Mouse (Mus musculus) limb, embryonic 12.5 days (tissue): ENCODE measurements around the gene Rps18. TPM values are rescaled to one million over a fixed set of nuclear protein-coding genes. Genes with fewer than 3 reads are reported as not detected.

ENCODE experiments used
- ATAC-seq: fragments of 200-750 bp; cut with Nextera tagmentation; 2 replicates; pipeline ENCODE4 v1.8.0; 2017; ENCODE audit warnings: low read depth, moderate TSS enrichment; ENCODE audit not compliant: insufficient number of reproducible peaks, insufficient read depth, low FRiP score, low TSS enrichment
- H3K27ac ChIP-seq: fragments of 300-500 bp; sonication (generic); 2 replicates; pipeline ENCODE4 v1.5.1; 2016; ENCODE audit warnings: mild to moderate bottlenecking, moderate library complexity
- H3K27me3 ChIP-seq: fragments of 300-500 bp; sonication (generic); 2 replicates; pipeline ENCODE4 v1.6.1; 2016; ENCODE audit warnings: mild to moderate bottlenecking, moderate library complexity
- H3K36me3 ChIP-seq: fragments of 300-500 bp; sonication (generic); 2 replicates; pipeline ENCODE4 v1.6.1; 2016; ENCODE audit warnings: mild to moderate bottlenecking, moderate library complexity
- H3K4me1 ChIP-seq: fragments of 300-500 bp; sonication (generic); replicated peaks from 2 replicates; pipeline ENCODE4 v1.6.1; 2016
- H3K4me2 ChIP-seq: fragments of 300-500 bp; sonication (generic); 2 replicates; pipeline ENCODE4 v1.6.1; 2016; ENCODE audit warnings: mild to moderate bottlenecking, moderate library complexity
- H3K4me3 ChIP-seq: fragments of 300-500 bp; sonication (generic); replicated peaks from 2 replicates; pipeline ENCODE4 v1.5.1; 2016; ENCODE audit warnings: mild to moderate bottlenecking
- H3K9ac ChIP-seq: fragments of 300-500 bp; sonication (generic); replicated peaks from 2 replicates; pipeline ENCODE4 v1.6.1; 2016; ENCODE audit warnings: mild to moderate bottlenecking, moderate library complexity
- H3K9me3 ChIP-seq: fragments of 300-500 bp; sonication (generic); 2 replicates; pipeline ENCODE4 v1.6.1; 2016; ENCODE audit warnings: mild to moderate bottlenecking, moderate library complexity
- WGBS: fragments of 180-500 bp; shearing (Covaris S2); methylation state at CpG from one replicate; pipeline ENCODE4 v1.1.7; 2016; 5-methylcytosine and 5-hydroxymethylcytosine counted together
- polyA plus RNA-seq: library from polyadenylated mRNA; unstranded; fragments of >200 nt; fragmentation: Nextera tagmentation; extraction: Ambion mirVana; gene quantifications from 2 replicates; pipeline ENCODE4 v1.2.1, GENCODE M21; 2016

The Rps18 gene
- polyA plus RNA-seq, 1 experiment from 2014 or later = 1,388 TPM

DNA sequence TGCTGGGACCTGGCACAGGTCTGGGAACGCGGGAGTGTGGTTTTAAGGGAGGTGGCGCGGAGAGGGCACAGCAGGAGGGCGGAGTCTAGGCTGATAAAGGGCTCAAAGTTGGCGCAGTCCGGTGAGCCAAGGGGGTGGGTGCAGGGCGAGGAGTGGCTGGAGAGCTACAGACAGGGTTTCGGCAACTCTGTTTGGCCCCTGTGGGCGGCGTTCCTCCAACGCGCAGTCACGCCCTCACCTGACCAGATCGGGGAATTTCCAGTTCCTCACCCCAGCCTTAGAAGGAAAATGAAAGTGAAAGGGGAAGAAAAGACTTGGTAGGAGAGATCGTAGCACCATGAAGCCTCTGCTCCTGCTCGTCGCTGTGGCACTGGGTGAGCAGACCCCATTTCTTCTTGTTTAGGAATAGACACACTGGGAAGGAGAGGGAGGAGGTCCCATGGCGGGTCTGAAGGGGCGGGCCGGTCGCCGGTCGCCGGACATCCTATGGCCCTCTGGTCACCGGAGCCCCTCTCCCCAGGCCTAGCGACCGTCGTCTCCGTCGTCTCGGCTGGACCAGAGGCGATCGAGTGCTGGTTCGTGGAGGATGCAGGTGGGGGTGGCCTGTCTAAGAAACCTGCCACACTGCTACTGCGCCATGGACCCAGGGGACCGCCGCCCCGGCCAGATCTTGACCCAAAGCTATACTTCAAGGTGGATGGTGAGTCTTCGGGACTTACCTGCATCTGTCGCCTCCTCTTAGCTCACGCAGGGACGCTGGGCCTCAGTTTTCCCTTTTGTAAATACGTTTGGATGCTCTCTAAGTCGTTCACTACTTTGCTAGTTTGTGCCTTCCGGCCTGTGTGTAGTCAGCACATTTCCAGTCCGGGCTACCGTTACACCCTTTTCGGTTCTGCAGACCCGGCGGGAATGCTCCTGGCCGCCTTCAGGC, 36.2 kb downstream of the Rps18 start:
- WGBS = under 1% methylated on average over 51 of the region's 52 CpGs
- Histone ChIP-seq H3K4me2 (peak overlapping the region; percentile 98), H3K9me3 (no peaks in the 10 kb centered on the region), H3K27ac (peak overlapping the region; percentile 76), H3K9ac (peak overlapping the region; percentile 77), H3K36me3 (peaks cover 22% of the 10 kb centered on the region), H3K27me3 (no peaks in the 10 kb centered on the region), H3K4me3 (peak overlapping the region; percentile 63), H3K4me1 (peaks cover 37% of the 10 kb centered on the region)
- no peak for ATAC-seq

DNA sequence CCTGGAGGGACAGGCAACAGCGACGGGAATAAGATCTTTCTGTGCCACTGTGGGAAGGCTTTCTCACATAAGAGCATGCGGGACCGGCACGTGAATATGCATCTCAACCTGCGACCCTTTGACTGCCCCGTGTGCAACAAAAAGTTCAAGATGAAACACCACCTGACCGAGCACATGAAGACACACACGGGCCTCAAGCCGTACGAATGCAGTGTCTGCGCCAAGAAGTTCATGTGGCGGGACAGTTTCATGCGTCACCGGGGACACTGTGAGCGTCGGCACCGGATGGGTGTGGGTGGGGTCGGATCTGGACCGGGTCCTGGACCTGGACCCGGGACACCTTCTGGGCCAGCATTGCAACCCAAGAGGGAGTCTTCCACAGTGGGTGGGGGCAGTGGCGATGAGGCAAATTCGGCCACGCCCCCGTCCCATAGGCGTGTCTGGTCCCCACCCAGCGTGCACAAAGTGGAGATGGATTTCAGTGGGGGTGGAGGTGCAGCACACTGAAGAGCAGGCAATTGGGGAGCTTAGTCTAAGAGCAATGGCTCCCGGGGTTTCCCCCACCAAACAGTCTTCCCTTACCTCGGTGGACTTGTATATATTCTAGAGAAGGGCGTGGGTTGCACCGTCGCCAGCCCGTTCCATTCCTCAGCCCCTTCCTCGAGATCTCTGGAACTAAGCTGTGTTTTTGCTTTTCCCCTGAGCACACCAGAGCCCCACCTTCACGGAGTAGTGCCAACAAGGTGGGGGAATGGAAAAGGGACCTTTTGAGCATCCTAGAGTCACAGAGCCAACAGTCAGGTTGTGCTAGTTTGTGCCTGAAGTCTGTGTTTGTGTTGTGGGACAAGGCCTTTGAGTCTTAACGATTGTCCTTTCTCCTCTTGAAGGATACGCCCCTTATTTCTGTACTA, 37.3 kb downstream of the Rps18 start:
- Histone ChIP-seq H3K27ac (peak overlapping the region; percentile 76; the same call in 1 of the 2 replicates), H3K4me1 (peaks cover 42% of the 10 kb centered on the region), H3K36me3 (peaks cover 32% of the 10 kb centered on the region), H3K27me3 (no peaks in the 10 kb centered on the region), H3K4me3 (peak overlapping the region; percentile 63), H3K9me3 (no peaks in the 10 kb centered on the region), H3K4me2 (peak overlapping the region; percentile 98), H3K9ac (no peak overlapping the region)
- ATAC-seq = no peak
- WGBS = 62% methylated on average over 37 of the region's 37 CpGs

DNA sequence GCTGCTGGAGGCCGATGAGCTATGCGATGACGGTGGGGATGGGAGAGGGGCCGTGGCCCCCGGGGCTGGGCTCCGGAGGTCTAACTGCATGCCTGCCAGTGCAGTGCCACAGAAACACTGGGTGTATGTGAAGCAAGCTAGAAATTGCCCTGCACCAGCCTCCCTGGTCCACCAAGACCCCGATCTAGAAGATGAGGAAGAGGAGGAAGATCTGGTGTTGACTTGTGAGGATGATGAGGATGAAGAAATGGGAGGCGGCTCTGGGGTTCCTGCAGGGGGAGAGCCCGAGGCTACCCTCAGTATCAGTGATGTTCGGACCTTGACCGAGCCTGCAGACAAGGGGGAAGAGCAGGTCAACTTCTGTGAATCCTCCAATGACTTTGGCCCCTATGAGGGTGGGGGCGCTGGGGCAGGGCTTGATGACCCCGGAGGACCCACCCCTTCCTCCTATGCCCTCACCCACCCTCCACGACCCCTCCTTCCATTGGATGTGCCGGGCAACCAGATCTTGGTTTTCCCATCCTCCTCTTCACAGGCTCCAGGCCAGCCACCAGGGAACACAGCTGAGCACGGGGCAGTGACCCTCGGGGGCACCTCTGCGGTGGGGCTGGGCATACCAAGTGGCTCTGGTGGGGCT, 38.0 kb downstream of the Rps18 start:
- peak overlapping the region; percentile 98 for H3K4me2 ChIP-seq
- WGBS = 83% methylated on average over 18 of the region's 18 CpGs
- H3K9ac ChIP-seq = no peak overlapping the region; the same call in 1 of the 2 replicates
- H3K4me1 ChIP-seq = peaks cover 42% of the 10 kb centered on the region
- peak overlapping the region; percentile 63; the same call in 1 of the 2 replicates for H3K4me3 ChIP-seq
- H3K27me3 ChIP-seq = no peaks in the 10 kb centered on the region
- H3K27ac ChIP-seq = no peak overlapping the region
- no peak for ATAC-seq
- no peaks in the 10 kb centered on the region for H3K9me3 ChIP-seq
- H3K36me3 ChIP-seq = peaks cover 39% of the 10 kb centered on the region

DNA sequence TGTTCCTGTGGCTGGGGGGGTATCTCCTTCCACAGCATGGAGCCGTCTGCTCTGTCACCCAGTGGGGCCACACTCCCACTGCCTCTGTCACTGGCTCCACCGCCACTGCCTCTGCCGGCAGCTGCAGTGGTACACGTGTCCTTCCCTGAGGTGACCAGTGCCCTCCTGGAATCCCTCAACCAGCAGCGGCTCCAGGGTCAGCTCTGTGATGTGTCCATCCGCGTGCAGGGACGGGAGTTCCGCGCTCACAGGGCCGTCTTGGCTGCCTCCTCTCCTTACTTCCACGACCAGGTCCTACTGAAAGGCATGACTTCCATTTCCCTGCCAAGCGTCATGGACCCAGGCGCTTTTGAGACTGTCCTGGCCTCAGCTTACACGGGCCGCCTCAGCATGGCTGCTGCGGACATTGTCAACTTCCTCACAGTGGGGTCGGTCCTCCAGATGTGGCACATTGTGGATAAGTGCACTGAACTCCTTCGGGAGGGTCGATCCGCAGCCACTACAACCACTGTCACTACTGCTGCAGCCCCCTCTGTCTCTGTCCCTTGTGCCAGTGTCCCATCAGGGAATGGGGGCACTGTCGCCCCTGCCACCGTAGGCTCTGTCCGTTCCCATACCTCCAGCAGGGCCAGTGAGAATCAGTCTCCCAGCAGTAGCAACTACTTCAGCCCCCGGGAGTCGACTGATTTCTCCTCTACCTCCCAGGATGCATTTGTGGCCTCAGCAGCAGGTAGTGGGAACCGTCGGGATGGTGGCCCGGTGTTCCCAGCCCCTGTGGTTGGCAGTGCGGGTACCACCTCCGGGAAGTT, 38.8 kb downstream of the Rps18 start:
- Histone ChIP-seq H3K9me3 (no peaks in the 10 kb centered on the region), H3K4me3 (peak overlapping the region; percentile 53), H3K4me1 (peaks cover 42% of the 10 kb centered on the region), H3K9ac (no peak overlapping the region; the same call in 1 of the 2 replicates), H3K36me3 (peaks cover 46% of the 10 kb centered on the region), H3K27ac (no peak overlapping the region), H3K4me2 (peak overlapping the region; percentile 98), H3K27me3 (no peaks in the 10 kb centered on the region)
- WGBS = 77% methylated on average over 31 of the region's 31 CpGs
- no peak for ATAC-seq

DNA sequence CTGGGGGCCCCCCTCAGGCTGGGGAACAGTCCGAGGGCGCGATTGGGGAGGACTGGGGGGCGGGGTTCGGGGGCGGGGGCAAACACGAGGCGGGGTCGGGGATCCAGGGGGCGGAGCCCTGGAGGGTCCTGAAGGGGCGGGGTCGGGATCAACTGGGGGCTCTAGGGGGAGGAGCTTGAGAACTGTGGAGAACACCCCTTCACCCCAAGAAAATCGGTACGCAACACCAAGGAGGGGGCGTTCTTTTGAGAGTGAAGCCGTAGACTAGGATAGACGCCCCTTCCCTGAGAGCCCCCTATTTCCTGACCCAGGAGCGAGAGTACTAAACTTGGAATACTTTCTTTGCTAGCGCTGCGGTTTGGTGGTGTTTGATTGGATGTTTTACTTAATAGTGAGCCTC, 39.5 kb downstream of the Rps18 start:
- Histone ChIP-seq H3K4me2 (peak overlapping the region; percentile 98), H3K4me3 (peak overlapping the region; percentile 53), H3K9me3 (no peaks in the 10 kb centered on the region), H3K4me1 (peaks cover 46% of the 10 kb centered on the region), H3K27me3 (no peaks in the 10 kb centered on the region), H3K9ac (peak overlapping the region; percentile 61), H3K36me3 (peaks cover 54% of the 10 kb centered on the region), H3K27ac (peak overlapping the region; percentile 86)
- ATAC-seq = peak; percentile 4; the same call in 1 of the 2 replicates
- WGBS = 1% methylated on average over 19 of the region's 20 CpGs

DNA sequence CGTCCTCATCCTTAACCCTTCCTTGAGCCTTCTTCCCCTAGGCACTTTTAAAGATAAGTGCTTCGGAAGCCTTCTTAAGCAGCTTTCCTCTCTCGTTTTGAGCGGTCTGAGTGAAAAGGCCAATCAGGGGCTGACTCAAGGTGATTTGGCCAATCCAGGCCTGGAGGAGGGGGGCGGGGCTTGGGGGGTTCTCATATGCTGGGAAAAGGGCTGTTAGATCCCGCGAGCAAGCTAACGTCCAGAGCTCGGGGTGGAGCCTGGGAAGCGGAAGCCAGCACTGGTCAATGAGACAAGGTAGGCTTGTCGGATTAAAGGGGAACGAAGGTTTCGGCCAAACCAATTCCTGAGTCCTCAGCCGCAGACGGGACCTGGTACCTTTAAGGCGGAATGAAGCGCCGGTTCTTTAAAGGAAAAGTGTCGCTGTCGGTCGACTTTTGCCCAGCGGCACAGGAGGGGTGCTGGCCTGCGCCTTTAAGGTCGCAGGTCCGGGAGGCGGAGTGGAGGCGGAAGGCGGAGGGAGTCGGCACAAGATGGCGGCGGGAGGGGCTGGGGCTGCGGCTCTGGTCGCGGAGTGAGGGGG, 40.0 kb downstream of the Rps18 start, which contains the start of the genes Tapbp and Zbtb22:
Gene Tapbp (plus strand): TSS at position 229 of the 580 bp plus-strand sequence.
Gene Zbtb22 (plus strand): TSS at position 234 of the 580 bp plus-strand sequence.
- Histone ChIP-seq H3K4me1 (peaks cover 50% of the 10 kb centered on the region), H3K27me3 (no peaks in the 10 kb centered on the region), H3K9me3 (no peaks in the 10 kb centered on the region), H3K4me3 (peak within 1 kb of the TSS; percentile 53), H3K27ac (peak within 1 kb of the TSS; percentile 86), H3K4me2 (peak within 1 kb of the TSS; percentile 98), H3K36me3 (peaks cover 59% of the 10 kb centered on the region), H3K9ac (peak within 1 kb of the TSS; percentile 61)
- peak; percentile 90 for ATAC-seq
- under 1% methylated on average over 34 of the region's 34 CpGs for WGBS

DNA sequence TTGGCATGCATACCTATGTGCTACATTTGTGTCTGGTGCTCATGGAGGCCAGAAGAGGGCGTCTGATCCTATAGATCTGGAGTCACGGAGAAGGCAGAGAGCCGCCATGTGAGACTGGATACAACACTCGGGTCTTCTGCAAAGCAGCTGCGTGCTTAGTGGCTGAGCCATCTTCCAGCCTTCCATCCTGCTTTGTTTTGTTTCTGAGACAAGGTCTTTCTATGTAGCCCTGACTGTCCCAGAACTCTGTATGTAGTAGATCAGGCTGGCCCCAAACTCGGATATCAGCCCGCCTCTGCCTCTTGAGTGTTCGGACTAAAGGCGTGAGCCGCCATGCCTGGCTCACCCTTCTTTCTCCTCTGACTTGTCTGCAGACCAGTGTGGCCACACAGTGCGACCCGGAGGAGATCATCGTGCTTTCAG, 40.8 kb downstream of the Rps18 start:
- H3K36me3 ChIP-seq = peaks cover 63% of the 10 kb centered on the region
- H3K27me3 ChIP-seq = no peaks in the 10 kb centered on the region
- peak overlapping the region; percentile 53 for H3K4me3 ChIP-seq
- H3K9ac ChIP-seq = no peak overlapping the region; the same call in 1 of the 2 replicates
- peak overlapping the region; percentile 98 for H3K4me2 ChIP-seq
- ATAC-seq = no peak
- no peak overlapping the region for H3K27ac ChIP-seq
- no peaks in the 10 kb centered on the region for H3K9me3 ChIP-seq
- H3K4me1 ChIP-seq = peaks cover 55% of the 10 kb centered on the region
- WGBS = 78% methylated on average over 13 of the region's 13 CpGs

DNA sequence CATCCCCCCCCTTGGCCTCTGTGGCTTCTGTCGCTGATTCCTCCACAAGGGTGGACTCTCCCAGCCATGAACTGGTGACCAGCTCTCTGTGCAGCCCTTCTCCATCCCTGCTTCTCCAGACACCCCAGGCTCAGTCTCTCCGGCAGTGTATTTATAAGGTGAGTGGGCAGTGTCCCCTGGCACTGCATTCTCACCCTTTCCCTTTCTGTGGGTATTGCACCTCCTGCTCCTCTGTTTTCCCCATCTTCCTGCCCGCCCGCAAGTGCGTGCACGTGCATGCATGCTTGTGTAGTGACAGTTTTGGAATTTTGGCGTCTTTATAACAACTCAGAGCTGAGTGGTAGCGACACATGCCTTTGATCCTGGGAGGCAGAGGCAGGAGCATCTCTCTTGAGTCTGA, 41.9 kb downstream of the Rps18 start:
- no peak overlapping the region for H3K9ac ChIP-seq
- no peak overlapping the region for H3K4me3 ChIP-seq
- no peak for ATAC-seq
- H3K4me2 ChIP-seq = no peak overlapping the region
- H3K27ac ChIP-seq = no peak overlapping the region
- H3K27me3 ChIP-seq = no peaks in the 10 kb centered on the region
- peaks cover 46% of the 10 kb centered on the region for H3K4me1 ChIP-seq
- 94% methylated on average over 8 of the region's 8 CpGs for WGBS
- H3K36me3 ChIP-seq = peaks cover 63% of the 10 kb centered on the region
- H3K9me3 ChIP-seq = no peaks in the 10 kb centered on the region

DNA sequence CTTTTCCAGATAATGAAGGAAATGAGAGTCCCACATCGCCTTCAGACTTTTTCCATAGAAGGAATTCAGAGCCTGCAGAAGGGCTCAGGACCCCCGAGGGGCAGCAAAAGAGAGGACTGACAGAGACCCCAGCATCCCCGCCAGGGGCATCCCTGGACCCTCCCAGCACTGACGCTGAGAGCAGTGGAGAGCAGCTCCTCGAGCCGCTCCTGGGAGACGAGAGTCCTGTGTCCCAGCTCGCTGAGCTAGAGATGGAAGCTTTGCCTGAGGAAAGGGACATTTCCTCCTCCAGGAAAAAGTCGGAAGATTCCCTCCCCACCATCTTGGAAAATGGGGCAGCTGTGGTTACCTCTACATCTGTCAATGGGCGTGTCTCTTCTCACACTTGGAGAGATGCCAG, 42.5 kb downstream of the Rps18 start:
- Histone ChIP-seq H3K9me3 (no peaks in the 10 kb centered on the region), H3K27me3 (no peaks in the 10 kb centered on the region), H3K4me2 (no peak overlapping the region), H3K36me3 (peaks cover 61% of the 10 kb centered on the region), H3K4me1 (peaks cover 42% of the 10 kb centered on the region), H3K9ac (no peak overlapping the region), H3K27ac (no peak overlapping the region), H3K4me3 (no peak overlapping the region)
- no peak for ATAC-seq
- WGBS = 90% methylated on average over 10 of the region's 10 CpGs
